ENCODE assay signal across 8 mouse cellular contexts in the genomic region with DNA sequence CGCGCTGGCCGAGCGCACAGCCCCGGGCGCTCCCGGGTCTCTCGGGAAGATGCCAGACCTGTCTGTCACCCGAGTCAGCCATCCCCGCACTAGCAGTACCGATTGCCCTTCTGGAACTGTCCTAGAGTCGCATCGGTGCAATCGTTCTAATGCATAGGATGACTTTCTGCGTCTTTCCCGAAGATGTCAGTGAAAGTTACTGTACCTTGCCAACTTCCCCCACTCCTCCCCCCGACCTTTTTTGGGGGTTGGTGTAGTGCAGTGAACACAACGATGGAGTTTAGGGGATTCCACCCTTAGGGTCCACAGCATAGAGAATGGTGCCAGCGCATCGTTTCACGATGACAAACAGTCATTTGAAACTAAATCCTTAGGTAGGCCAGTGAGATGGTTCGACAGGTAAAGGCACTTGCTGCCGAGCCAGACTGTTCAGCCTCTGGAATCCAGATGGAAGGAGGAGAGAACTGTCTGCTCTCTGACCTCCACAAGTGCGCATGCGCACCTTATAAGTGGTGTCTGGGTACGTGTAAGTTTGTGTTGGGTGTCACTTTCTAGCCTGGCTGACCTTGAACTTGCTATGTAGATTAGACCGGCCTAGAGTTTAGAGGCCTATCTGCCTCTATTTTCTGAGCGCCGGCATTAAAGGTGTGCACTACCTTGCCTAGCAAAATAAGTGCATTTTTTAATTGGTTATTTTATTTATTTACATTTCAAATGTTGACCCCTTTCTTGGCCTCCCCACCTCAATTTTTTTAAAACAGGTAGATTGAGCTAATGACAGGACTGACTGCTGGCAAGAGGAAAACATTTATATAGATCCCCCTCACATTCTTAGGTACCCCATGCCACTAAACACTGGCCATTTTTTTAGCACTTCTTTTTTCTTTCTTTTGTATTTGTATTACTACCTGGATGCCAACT. TPM values are rescaled to one million over a fixed set of nuclear protein-coding genes. Genes with fewer than 3 reads are reported as not detected.
DNase-seq lines count a peak whose midpoint lies in the region; ATAC-seq and TF ChIP-seq lines count a peak whose summit lies in the region.

No protein-coding gene starts in this region.

- DNase-seq in adrenal gland, postnatal 14 days = peak; percentile 75
- peak; percentile 30 for DNase-seq in fat pad, adult 2 months (ENCODE audit: extremely low read depth, low read depth, low spot score)
- DNase-seq in kidney, postnatal 25 days = peak; percentile 79 to 90
- DNase-seq in thymus, postnatal 4 days = peak; percentile 56

- H3K9me3 ChIP-seq in E14TG2a.4 (ENCODE audit: low read length) = no peaks in the 10 kb centered on the region
- H3K9me3 ChIP-seq in heart, embryonic 16.5 days (replicated peaks; ENCODE audit: control insufficient read depth, low read length) = no peaks in the 10 kb centered on the region
- H3K9me3 ChIP-seq in lung, embryonic 15.5 days = no peaks in the 10 kb centered on the region

- 4% methylated on average over 29 of the region's 29 CpGs for WGBS in heart, embryonic 16.5 days
- whole genome bisulfite sequencing in lung, embryonic 15.5 days = 4% methylated on average over 29 of the region's 29 CpGs
- WGBS in olfactory bulb, adult 2 months = 8% methylated on average over 29 of the region's 29 CpGs

- peak; percentile 28 for ATAC-seq in heart, embryonic 16.5 days (replicated peaks; ENCODE audit: extremely low read depth, insufficient read depth, low FRiP score)
- peak; percentile 19; the same call in 1 of the 2 replicates for ATAC-seq in lung, embryonic 15.5 days (ENCODE audit: borderline replicate concordance, extremely low read depth, low FRiP score, low TSS enrichment)

- peak overlapping the region; percentile 100 for H3K27ac ChIP-seq in heart, embryonic 16.5 days (ENCODE audit: low read length)
- H3K27ac ChIP-seq in lung, embryonic 15.5 days = peak overlapping the region; percentile 99
- H3K27ac ChIP-seq in olfactory bulb, adult 2 months (ENCODE audit: insufficient read depth, low read depth, low read length) = peak overlapping the region; percentile 26; the same call in 1 of the 2 replicates

- H3K36me3 ChIP-seq in E14TG2a.4 (ENCODE audit: insufficient read depth, low read length) = peaks cover 66% of the 10 kb centered on the region
- peaks cover 22% of the 10 kb centered on the region for H3K36me3 ChIP-seq in heart, embryonic 16.5 days (ENCODE audit: control insufficient read depth, insufficient read depth)
- H3K36me3 ChIP-seq in lung, embryonic 15.5 days = peaks cover 17% of the 10 kb centered on the region

- peaks cover 58% of the 10 kb centered on the region for H3K4me1 ChIP-seq in E14TG2a.4 (replicated peaks; ENCODE audit: low read depth, low read length)
- H3K4me1 ChIP-seq in heart, embryonic 16.5 days (ENCODE audit: control insufficient read depth, insufficient read depth, low read length) = peaks cover 34% of the 10 kb centered on the region
- peaks cover 22% of the 10 kb centered on the region for H3K4me1 ChIP-seq in lung, embryonic 15.5 days
- H3K4me1 ChIP-seq in olfactory bulb, adult 2 months (ENCODE audit: control insufficient read depth, insufficient read depth, low read length) = peaks cover 10% of the 10 kb centered on the region

- TF ChIP-seq POLR2A in olfactory bulb, adult 2 months (IDR thresholded peaks at IDR 0.05; ENCODE audit: insufficient read depth, low read depth, low read length) = no peak

- peak overlapping the region; percentile 89 for H3K4me2 ChIP-seq in heart, embryonic 16.5 days (ENCODE audit: low read depth, low read length)
- peak overlapping the region; percentile 68 for H3K4me2 ChIP-seq in lung, embryonic 15.5 days

- peak overlapping the region; percentile 98 for H3K4me3 ChIP-seq in E14TG2a.4 (replicated peaks; ENCODE audit: low read length)
- H3K4me3 ChIP-seq in heart, embryonic 16.5 days (ENCODE audit: low read length) = peak overlapping the region; percentile 99
- peak overlapping the region; percentile 96 for H3K4me3 ChIP-seq in lung, embryonic 15.5 days
- peak overlapping the region; percentile 98 for H3K4me3 ChIP-seq in olfactory bulb, adult 2 months (ENCODE audit: insufficient read depth, low read depth, low read length)

- peak overlapping the region; percentile 100 for H3K9ac ChIP-seq in heart, embryonic 16.5 days (ENCODE audit: low read length)
- H3K9ac ChIP-seq in lung, embryonic 15.5 days = peak overlapping the region; percentile 100

- no peaks in the 10 kb centered on the region for H3K27me3 ChIP-seq in E14TG2a.4 (ENCODE audit: insufficient read depth, low read length)
- no peaks in the 10 kb centered on the region for H3K27me3 ChIP-seq in heart, embryonic 16.5 days (ENCODE audit: control insufficient read depth, insufficient read depth, low read length)
- no peaks in the 10 kb centered on the region for H3K27me3 ChIP-seq in lung, embryonic 15.5 days

- no peak for TF ChIP-seq CTCF in E14TG2a.4 (conservative IDR thresholded peaks at IDR 0.05; ENCODE audit: low read length)
- TF ChIP-seq CTCF in olfactory bulb, adult 2 months (IDR thresholded peaks at IDR 0.05; ENCODE audit: insufficient read depth, low read depth, low read length) = no peak

RNA-seq across cellular contexts. Expression of a gene that starts 0.7 kb away (rescaled TPM):
- total RNA-seq in adrenal gland, postnatal 14 days (2021) = 415 and 429 TPM in 2 replicates
- 1,680 and 1,769 TPM in 2 replicates for polyA plus RNA-seq in heart, embryonic 16.5 days (2015; fragmentation: Nextera tagmentation; extraction: Ambion mirVana)
- 838 and 872 TPM in 2 replicates for polyA plus RNA-seq in lung, embryonic 15.5 days (2015; fragmentation: Nextera tagmentation; extraction: Ambion mirVana)
- not detected in 2 replicates for polyA plus RNA-seq in olfactory bulb, adult 2 months (2012; ENCODE audit: insufficient read depth, insufficient read length, low replicate concordance, missing spikeins)

RNA-seq across cellular contexts. Expression of a gene that starts 1.4 kb away (rescaled TPM):
- 55.0 and 59.0 TPM in 2 replicates for total RNA-seq in adrenal gland, postnatal 14 days (2021)
- 33.5 and 35.7 TPM in 2 replicates for polyA plus RNA-seq in heart, embryonic 16.5 days (2015; fragmentation: Nextera tagmentation; extraction: Ambion mirVana)
- 35.5 and 39.7 TPM in 2 replicates for polyA plus RNA-seq in lung, embryonic 15.5 days (2015; fragmentation: Nextera tagmentation; extraction: Ambion mirVana)
- polyA plus RNA-seq in olfactory bulb, adult 2 months (2012; ENCODE audit: insufficient read depth, insufficient read length, low replicate concordance, missing spikeins) = 390 TPM in 1 of 2 replicates, not detected in the other

Comparison
In these comparisons a context has a peak if more than half of its experiments do, and no peak if none do; other contexts are left out.
1. Peak in every context shown above with its lines: DNase-seq, ATAC-seq, H3K4me3 ChIP-seq and H3K27ac ChIP-seq.
2. DNase-seq: peak in every context shown above with its lines; median percentile 84 in kidney, postnatal 25 days; 75 in adrenal gland, postnatal 14 days; 56 in thymus, postnatal 4 days; 30 in fat pad, adult 2 months.
3. H3K27ac ChIP-seq: peak in every context shown above with its lines; median percentile 100 in heart, embryonic 16.5 days; 99 in lung, embryonic 15.5 days; 26 in olfactory bulb, adult 2 months.